Mouse (Mus musculus) hematopoietic stem cell, adult 5-6 weeks (primary cell): Measurements from ENCODE around the gene Hdgfl1. TPM values are rescaled to one million over a fixed set of nuclear protein-coding genes. Genes with fewer than 3 reads are reported as not detected.

Source experiments
- ATAC-seq, 2 experiments: fragments of 125-278 bp in 1 of 2; replicated peaks in 1 of 2; 2 replicates each; pipeline ENCODE4 v1.8.0; 2016 to 2017; ENCODE audit warnings: inconsistent platforms in 2 of 2, mild to moderate bottlenecking in 2 of 2, moderate number of reproducible peaks in 2 of 2, low read depth in 1 of 2, moderate TSS enrichment in 1 of 2; ENCODE audit not compliant: low FRiP score in 2 of 2, poor library complexity in 2 of 2, severe bottlenecking in 2 of 2, insufficient read depth in 1 of 2, low TSS enrichment in 1 of 2
- total RNA-seq: library from RNA; stranded (forward); fragments of 172-1452, 232-1000 nt; gene quantifications from 2 replicates; pipeline ENCODE4 v1.2.3, GENCODE M21; 2017

Hdgfl1 gene
- not detected in 2 replicates for total RNA-seq

- no peak for ATAC-seq
Measured at GRCm38 (mm10) chr13:26769955-26770354, at the start of gene Hdgfl1. Gene Hdgfl1 (minus strand): TSS chr13:26770165.

- no peak for ATAC-seq
Measured at GRCm38 (mm10) chr13:26795460-26795859, 25.5 kb upstream of the Hdgfl1 start.

- no peak for ATAC-seq
Measured at GRCm38 (mm10) chr13:26769424-26769823, 541 bp downstream of the Hdgfl1 start.

GRCm38 (mm10) chr13:26761966-26762803 lies 7.8 kb downstream of the Hdgfl1 start:
- no peak for ATAC-seq

- no peak for ATAC-seq
Measured at GRCm38 (mm10) chr13:26752863-26753262, 17.1 kb downstream of the Hdgfl1 start.

GRCm38 (mm10) chr13:26752414-26752813 lies 17.6 kb downstream of the Hdgfl1 start:
- ATAC-seq, result no peak

GRCm38 (mm10) chr13:26745760-26746457 lies 24.1 kb downstream of the Hdgfl1 start:
- ATAC-seq, result no peak

GRCm38 (mm10) chr13:26745059-26745759 lies 24.8 kb downstream of the Hdgfl1 start:
- ATAC-seq, result no peak

GRCm38 (mm10) chr13:26744068-26744467 lies 25.9 kb downstream of the Hdgfl1 start:
- ATAC-seq, result no peak

- no peak for ATAC-seq
Measured at GRCm38 (mm10) chr13:26734981-26735380, 35.0 kb downstream of the Hdgfl1 start.

- no peak for ATAC-seq
Measured at GRCm38 (mm10) chr13:26724250-26724649, 45.7 kb downstream of the Hdgfl1 start.

- 0 out of 4 replicates have a peak, but pooled peaks of 1 of the 2 experiments have one; percentile 22 for ATAC-seq
Measured at GRCm38 (mm10) chr13:26721333-26721732, 48.6 kb downstream of the Hdgfl1 start.

GRCm38 (mm10) chr13:26720917-26721316 lies 49.0 kb downstream of the Hdgfl1 start:
- ATAC-seq, result 0 out of 4 replicates have a peak, but pooled peaks of 1 of the 2 experiments have one; percentile 17

- ATAC-seq, result no peak
Measured at GRCm38 (mm10) chr13:26719146-26719715, 50.7 kb downstream of the Hdgfl1 start.
